ENCODE assay signal across 7 mouse cellular contexts in genomic region chr8:71838207-71838606, GRCm38 (mm10). TPM values are rescaled to one million over a fixed set of nuclear protein-coding genes. Genes with fewer than 3 reads are reported as not detected.
A peak's percentile ranks its signal among the peaks of the same experiment; 100 is the strongest.
DNase-seq lines count a peak whose midpoint lies in the region; ATAC-seq and TF ChIP-seq lines count a peak whose summit lies in the region.
"Not testable (repeated sequence)": the region's sequence is repeated elsewhere in the genome, so short reads cannot be mapped to it uniquely, and the experiment has no call there.

No protein-coding gene starts in this region.

- not testable (repeated sequence) for TF ChIP-seq CTCF in hindbrain, postnatal 0 days (IDR thresholded peaks at IDR 0.05; ENCODE audit: low read depth)

- not testable (repeated sequence) for H3K36me3 ChIP-seq in heart, embryonic 12.5 days; hindbrain, embryonic 12.5 days; hindbrain, postnatal 0 days (ENCODE audit: insufficient read depth, low read length); limb, embryonic 11.5 days (ENCODE audit: control insufficient read depth, insufficient read depth, low read length); midbrain, embryonic 11.5 days (ENCODE audit: control insufficient read depth, insufficient read depth, low read length)

- H3K4me2 ChIP-seq in heart, embryonic 12.5 days; hindbrain, embryonic 12.5 days (replicated peaks); hindbrain, postnatal 0 days (ENCODE audit: low read depth, low read length); limb, embryonic 11.5 days (ENCODE audit: low read depth, severe bottlenecking); midbrain, embryonic 11.5 days: not testable (repeated sequence)

- ATAC-seq in heart, embryonic 12.5 days (ENCODE audit: insufficient number of reproducible peaks, low FRiP score) = 0 out of 2 replicates have a peak, but pooled peaks have one; percentile 33
- peak; percentile 29; the same call in 1 of the 2 replicates for ATAC-seq in hindbrain, embryonic 12.5 days (ENCODE audit: low FRiP score)
- not testable (repeated sequence) for ATAC-seq in hindbrain, postnatal 0 days; midbrain, embryonic 11.5 days (ENCODE audit: low FRiP score)
- 0 out of 2 replicates have a peak, but pooled peaks have one; percentile 47 for ATAC-seq in limb, embryonic 11.5 days (ENCODE audit: insufficient number of reproducible peaks, low FRiP score, low TSS enrichment, low read depth)

- not testable (repeated sequence) for H3K4me3 ChIP-seq in heart, embryonic 12.5 days; hindbrain, embryonic 12.5 days; hindbrain, postnatal 0 days (ENCODE audit: low read length); limb, embryonic 11.5 days (ENCODE audit: low read depth, low read length); midbrain, embryonic 11.5 days (ENCODE audit: low read depth, low read length)

- peak; percentile 2 for DNase-seq in embryo, embryonic 10 days (ENCODE audit: low spot score)
- peak; percentile 89 for DNase-seq in heart, adult 11 months
- peak; percentile 1 for DNase-seq in hindbrain, postnatal 0 days (ENCODE audit: low spot score)
- DNase-seq in limb, embryonic 11.5 days (ENCODE audit: low spot score) = not testable (repeated sequence)
- peak; percentile 49 for DNase-seq in midbrain, embryonic 11.5 days (ENCODE audit: low spot score, missing footprints)

- WGBS in heart, embryonic 12.5 days = 76% methylated on average over 4 of the region's 4 CpGs
- 81% methylated on average over 4 of the region's 4 CpGs for WGBS in hindbrain, embryonic 12.5 days
- WGBS in hindbrain, postnatal 0 days = 80% methylated on average over 4 of the region's 4 CpGs
- WGBS in limb, embryonic 11.5 days = 86% methylated on average over 4 of the region's 4 CpGs
- 85% methylated on average over 4 of the region's 4 CpGs for WGBS in midbrain, embryonic 11.5 days

- not testable (repeated sequence) for H3K4me1 ChIP-seq in heart, embryonic 12.5 days (replicated peaks); hindbrain, embryonic 12.5 days; hindbrain, postnatal 0 days (ENCODE audit: insufficient read depth, low read length); limb, embryonic 11.5 days (ENCODE audit: control insufficient read depth, insufficient read depth, low read length); midbrain, embryonic 11.5 days (ENCODE audit: control insufficient read depth, insufficient read depth, low read length)

- H3K9me3 ChIP-seq in heart, embryonic 12.5 days (replicated peaks); hindbrain, embryonic 12.5 days (replicated peaks); hindbrain, postnatal 0 days (ENCODE audit: low read length); limb, embryonic 11.5 days (ENCODE audit: control insufficient read depth, low read length); midbrain, embryonic 11.5 days (ENCODE audit: control insufficient read depth, low read length): not testable (repeated sequence)

- H3K9ac ChIP-seq in heart, embryonic 12.5 days; hindbrain, embryonic 12.5 days; hindbrain, postnatal 0 days (replicated peaks; ENCODE audit: low read length); limb, embryonic 11.5 days (ENCODE audit: low read length); midbrain, embryonic 11.5 days (ENCODE audit: low read length): not testable (repeated sequence)

- not testable (repeated sequence) for H3K27ac ChIP-seq in heart, embryonic 12.5 days (ENCODE audit: poor library complexity, severe bottlenecking); hindbrain, embryonic 12.5 days; hindbrain, postnatal 0 days; limb, embryonic 11.5 days (replicated peaks; ENCODE audit: low read depth, low read length); midbrain, embryonic 11.5 days (ENCODE audit: low read depth, low read length)

- H3K27me3 ChIP-seq in heart, embryonic 12.5 days (replicated peaks); hindbrain, embryonic 12.5 days; hindbrain, postnatal 0 days (ENCODE audit: insufficient read depth, low read length); limb, embryonic 11.5 days (ENCODE audit: control insufficient read depth, insufficient read depth, low read length); midbrain, embryonic 11.5 days (ENCODE audit: control insufficient read depth, insufficient read depth, low read length): not testable (repeated sequence)

RNA-seq across cellular contexts. Expression of gene Zfp709, which starts 43.6 kb away (rescaled TPM):
- 4.4 and 5.9 TPM in 2 replicates for polyA plus RNA-seq in heart, embryonic 12.5 days (2016; fragmentation: Nextera tagmentation; extraction: Ambion mirVana)
- polyA plus RNA-seq in hindbrain, embryonic 12.5 days (2016; fragmentation: Nextera tagmentation; extraction: Ambion mirVana) = 7.2 and 8.0 TPM in 2 replicates
- 3.7 and 4.2 TPM in 2 replicates for total RNA-seq in hindbrain, postnatal 0 days (2014; rRNA removed)
- 4.3 and 6.3 TPM in 2 replicates for polyA plus RNA-seq in hindbrain, postnatal 0 days (2015; fragmentation: Nextera tagmentation; extraction: Ambion mirVana)
- polyA plus RNA-seq in limb, embryonic 11.5 days (2014; fragmentation: Nextera tagmentation; extraction: Ambion mirVana) = 4.2 and 4.5 TPM in 2 replicates
- polyA plus RNA-seq in midbrain, embryonic 11.5 days (2014; fragmentation: Nextera tagmentation; extraction: Ambion mirVana) = 7.4 and 9.1 TPM in 2 replicates
